In the genomic region with DNA sequence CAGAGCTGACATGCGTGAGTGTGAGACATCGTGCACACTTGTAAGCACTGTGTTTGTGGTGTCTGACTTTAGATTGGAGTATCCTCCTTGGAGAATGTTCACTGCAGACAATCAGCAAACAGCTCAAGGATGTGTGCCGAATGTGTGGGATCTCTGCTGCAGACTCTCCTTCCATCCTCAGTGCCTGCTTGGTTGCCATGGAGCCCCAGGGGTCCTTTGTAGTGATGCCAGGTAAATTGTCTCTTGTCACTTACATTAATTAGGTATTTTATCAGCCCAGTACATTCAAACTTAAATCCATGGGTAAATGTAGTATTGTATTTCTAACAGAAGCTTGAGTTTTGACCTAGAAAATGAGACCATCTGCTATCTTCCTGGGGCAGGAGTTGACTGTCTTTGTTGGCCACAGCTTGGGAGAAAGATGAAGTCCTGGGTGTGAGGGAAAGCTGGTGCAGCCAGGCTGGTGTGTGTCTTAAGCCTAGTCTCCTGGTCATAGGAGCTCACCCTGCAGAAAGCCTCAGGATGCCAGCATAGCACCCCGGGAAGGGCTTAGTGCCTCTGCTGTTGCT, we compare ENCODE assay signal across 20 mouse cellular contexts.
DNase-seq lines count a peak whose midpoint lies in the region; ATAC-seq lines count a peak whose summit lies in the region.
"Had no signal": no experiment of that assay in that cellular context is flagged by ENCODE, and none has a peak within 500 bp of the region (broad histone marks: within the 10 kb centered on the region; RNA-seq: fewer than 3 reads in every experiment).

No protein-coding gene starts in this region.

- peak; percentile 36; the same call in 1 of the 2 replicates for ATAC-seq in frontal cortex, adult (ENCODE audit: low TSS enrichment)
- no peak for ATAC-seq in neural tube, embryonic 11.5 days (ENCODE audit: insufficient read depth, low FRiP score, low TSS enrichment)
- no peak for ATAC-seq in neural tube, embryonic 15.5 days (ENCODE audit: low FRiP score)
- no peak for ATAC-seq in forebrain, embryonic 15.5 days (replicated peaks)
- ATAC-seq: intestine, embryonic 16.5 days had no signal

- intact Hi-C loops in heart, postnatal 36 days (cut with DNase I), result no loop called here

- H3K9me3 ChIP-seq in neural tube, embryonic 11.5 days (ENCODE audit: control insufficient read depth, low read length), result no peaks in the 10 kb centered on the region
- H3K9me3 ChIP-seq in neural tube, embryonic 15.5 days (replicated peaks), result no peaks in the 10 kb centered on the region
- no peaks in the 10 kb centered on the region for H3K9me3 ChIP-seq in forebrain, embryonic 15.5 days
- H3K9me3 ChIP-seq: embryonic facial prominence, embryonic 12.5 days; lung, embryonic 15.5 days had no signal

- H3K4me2 ChIP-seq in neural tube, embryonic 11.5 days (ENCODE audit: low read depth), result no peak overlapping the region
- H3K4me2 ChIP-seq in neural tube, embryonic 15.5 days, result no peak overlapping the region
- H3K4me2 ChIP-seq in forebrain, embryonic 15.5 days (replicated peaks), result no peak overlapping the region
- H3K4me2 ChIP-seq: embryonic facial prominence, embryonic 12.5 days; liver, embryonic 11.5 days; lung, embryonic 15.5 days had no signal

- no peak for DNase-seq in frontal cortex, postnatal 36 days (ENCODE audit: low spot score in 2 of 2)
- DNase-seq in neural tube, embryonic 11.5 days (ENCODE audit: low spot score), result no peak
- no peak for DNase-seq in testis, postnatal 10 days (ENCODE audit: low spot score)
- no peak for DNase-seq in layer of hippocampus, adult 9-10 months (ENCODE audit: low spot score)
- no peak for DNase-seq in heart, postnatal 36 days
- DNase-seq: gastrocnemius, postnatal 10 days; heart, postnatal 14 days; left cerebral cortex, postnatal 4 days; right cerebral cortex, postnatal 14 days; thymus, postnatal 4 days had no signal

- no peak overlapping the region for H3K9ac ChIP-seq in neural tube, embryonic 11.5 days (ENCODE audit: low read length)
- H3K9ac ChIP-seq in neural tube, embryonic 15.5 days (replicated peaks), result no peak overlapping the region
- H3K9ac ChIP-seq in forebrain, embryonic 15.5 days (replicated peaks), result no peak overlapping the region
- H3K9ac ChIP-seq: embryonic facial prominence, embryonic 12.5 days; lung, embryonic 15.5 days had no signal

- H3K36me3 ChIP-seq in neural tube, embryonic 11.5 days (ENCODE audit: control insufficient read depth, insufficient read depth, low read length), result peaks cover 13% of the 10 kb centered on the region
- H3K36me3 ChIP-seq in neural tube, embryonic 15.5 days, result peaks cover 89% of the 10 kb centered on the region
- peaks cover 75% of the 10 kb centered on the region for H3K36me3 ChIP-seq in forebrain, embryonic 15.5 days

- 0 out of 2 replicates have a peak overlapping the region, but pooled peaks have one; percentile 27 for H3K27ac ChIP-seq in neural tube, embryonic 11.5 days (ENCODE audit: low read depth, low read length)
- no peak overlapping the region for H3K27ac ChIP-seq in neural tube, embryonic 15.5 days (replicated peaks)
- peak overlapping the region; percentile 39 for H3K27ac ChIP-seq in forebrain, embryonic 15.5 days (replicated peaks)
- H3K27ac ChIP-seq: embryonic facial prominence, embryonic 12.5 days; kidney, postnatal 0 days; lung, embryonic 15.5 days; stomach, postnatal 0 days had no signal

- H3K27me3 ChIP-seq in neural tube, embryonic 11.5 days (ENCODE audit: control insufficient read depth, insufficient read depth, low read length), result no peaks in the 10 kb centered on the region
- no peaks in the 10 kb centered on the region for H3K27me3 ChIP-seq in neural tube, embryonic 15.5 days (replicated peaks)
- no peaks in the 10 kb centered on the region for H3K27me3 ChIP-seq in forebrain, embryonic 15.5 days
- H3K27me3 ChIP-seq: embryonic facial prominence, embryonic 12.5 days; lung, embryonic 15.5 days had no signal

- no peaks in the 10 kb centered on the region for H3K4me1 ChIP-seq in neural tube, embryonic 11.5 days (ENCODE audit: control insufficient read depth, insufficient read depth, low read length)
- H3K4me1 ChIP-seq in neural tube, embryonic 15.5 days, result no peaks in the 10 kb centered on the region
- H3K4me1 ChIP-seq in forebrain, embryonic 15.5 days, result peaks cover 17% of the 10 kb centered on the region
- H3K4me1 ChIP-seq: embryonic facial prominence, embryonic 12.5 days; lung, embryonic 15.5 days had no signal

- no peak overlapping the region for H3K4me3 ChIP-seq in neural tube, embryonic 11.5 days (ENCODE audit: low read depth, low read length)
- H3K4me3 ChIP-seq in neural tube, embryonic 15.5 days (replicated peaks), result no peak overlapping the region
- no peak overlapping the region for H3K4me3 ChIP-seq in forebrain, embryonic 15.5 days
- H3K4me3 ChIP-seq: embryonic facial prominence, embryonic 12.5 days; lung, embryonic 15.5 days; myocyte had no signal

- WGBS in neural tube, embryonic 11.5 days, result 81% methylated on average over 4 of the region's 4 CpGs
- WGBS in neural tube, embryonic 15.5 days, result 62% methylated on average over 4 of the region's 4 CpGs
- 49% methylated on average over 4 of the region's 4 CpGs for WGBS in forebrain, embryonic 15.5 days
